Mouse (Mus musculus) gastrocnemius, postnatal 10 days (tissue): Measurements from ENCODE around the gene Golt1a. TPM values are rescaled to one million over a fixed set of nuclear protein-coding genes. Genes with fewer than 3 reads are reported as not detected.

Source experiments
- DNase-seq: peaks from one replicate; pipeline ENCODE4 v3.0.0; 2021; ENCODE audit warnings: mixed read lengths
- total RNA-seq, 2 experiments: library from RNA; stranded (reverse); gene quantifications; 2 replicates each; pipeline ENCODE4 v1.2.3; 2021

Gene Golt1a
- total RNA-seq, 2 experiments from 2014 or later = not detected

GRCm38 (mm10) chr1:133347693-133348520, 38.3 kb downstream of the Golt1a start:
- no peak for DNase-seq

GRCm38 (mm10) chr1:133350210-133350609, 40.6 kb downstream of the Golt1a start, which contains the start of gene Ren1:
TSS of gene Ren1 (plus strand) at chr1:133350510.
- no peak for DNase-seq

GRCm38 (mm10) chr1:133351762-133352161, 42.2 kb downstream of the Golt1a start:
- no peak for DNase-seq

GRCm38 (mm10) chr1:133353371-133353809, 43.8 kb downstream of the Golt1a start:
- DNase-seq = peak; percentile 62

- no peak for DNase-seq
Observed at GRCm38 (mm10) chr1:133355469-133355868, 45.9 kb downstream of the Golt1a start.

- DNase-seq = no peak
Observed at GRCm38 (mm10) chr1:133355912-133356311, 46.3 kb downstream of the Golt1a start.

- DNase-seq = no peak
Observed at GRCm38 (mm10) chr1:133356330-133356729, 46.7 kb downstream of the Golt1a start.

GRCm38 (mm10) chr1:133361006-133361405, 51.4 kb downstream of the Golt1a start:
- no peak for DNase-seq

- no peak for DNase-seq
Observed at GRCm38 (mm10) chr1:133362103-133362502, 52.5 kb downstream of the Golt1a start.

GRCm38 (mm10) chr1:133363276-133364021, 53.8 kb downstream of the Golt1a start, which contains the start of gene Etnk2:
TSS of gene Etnk2 (plus strand) at chr1:133363572.
- DNase-seq = peak; percentile 64

GRCm38 (mm10) chr1:133364022-133364630, 54.5 kb downstream of the Golt1a start:
- DNase-seq = no peak

GRCm38 (mm10) chr1:133364890-133365289, 55.3 kb downstream of the Golt1a start:
- DNase-seq = no peak

GRCm38 (mm10) chr1:133366951-133367605, 57.5 kb downstream of the Golt1a start:
- no peak for DNase-seq

GRCm38 (mm10) chr1:133367606-133368488, 58.2 kb downstream of the Golt1a start:
- no peak for DNase-seq

GRCm38 (mm10) chr1:133368644-133369043, 59.0 kb downstream of the Golt1a start:
- DNase-seq = no peak

- DNase-seq = no peak
Observed at GRCm38 (mm10) chr1:133370352-133370751, 60.8 kb downstream of the Golt1a start.

- DNase-seq = no peak
Observed at GRCm38 (mm10) chr1:133371431-133371830, 61.8 kb downstream of the Golt1a start.

- DNase-seq = no peak
Observed at GRCm38 (mm10) chr1:133372113-133372512, 62.5 kb downstream of the Golt1a start.
